In the genomic region with DNA sequence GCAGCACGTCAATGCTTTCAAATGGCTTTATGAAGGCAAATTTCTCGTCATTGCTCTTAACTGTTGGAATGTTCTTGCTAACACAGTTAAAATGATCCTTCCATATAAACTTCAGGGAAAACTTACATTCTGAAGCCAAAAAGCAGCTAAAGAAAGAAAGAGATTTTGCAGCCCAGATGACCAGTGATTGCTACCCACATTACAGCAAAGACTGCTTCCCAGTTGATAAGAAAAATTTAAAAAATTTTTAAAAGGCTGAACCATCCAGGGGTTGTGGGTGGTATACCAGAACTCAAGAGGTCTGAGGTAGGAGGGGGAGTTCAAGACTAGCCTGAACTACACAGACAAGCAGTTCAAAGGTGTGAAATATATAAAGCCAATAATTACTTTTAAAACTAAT, we compare ENCODE assay signal across 8 mouse cellular contexts. TPM values are rescaled to one million over a fixed set of nuclear protein-coding genes. Genes with fewer than 3 reads are reported as not detected.
DNase-seq lines count a peak whose midpoint lies in the region; ATAC-seq and TF ChIP-seq lines count a peak whose summit lies in the region.

No protein-coding gene starts in this region.

- H3K27me3 ChIP-seq in kidney, postnatal 0 days (ENCODE audit: insufficient read depth, low read length) = no peaks in the 10 kb centered on the region
- no peaks in the 10 kb centered on the region for H3K27me3 ChIP-seq in embryonic facial prominence, embryonic 13.5 days
- no peaks in the 10 kb centered on the region for H3K27me3 ChIP-seq in intestine, embryonic 16.5 days (replicated peaks; ENCODE audit: control insufficient read depth, insufficient read depth, low read length)
- no peaks in the 10 kb centered on the region for H3K27me3 ChIP-seq in neural tube, embryonic 13.5 days

- no peak for DNase-seq in kidney, postnatal 0 days (ENCODE audit: low spot score)
- DNase-seq in kidney, postnatal 25 days = no peak
- DNase-seq in layer of hippocampus, postnatal 14 days (ENCODE audit: low spot score in 2 of 2) = no peak
- DNase-seq in thymus, postnatal 0 days (ENCODE audit: low spot score) = no peak

- H3K4me2 ChIP-seq in kidney, postnatal 0 days (ENCODE audit: low read length) = peak overlapping the region; percentile 50; the same call in 1 of the 2 replicates
- H3K4me2 ChIP-seq in embryonic facial prominence, embryonic 13.5 days = peak overlapping the region; percentile 94
- H3K4me2 ChIP-seq in intestine, embryonic 16.5 days (ENCODE audit: low read depth, low read length) = peak overlapping the region; percentile 60
- peak overlapping the region; percentile 62 for H3K4me2 ChIP-seq in neural tube, embryonic 13.5 days

- H3K4me1 ChIP-seq in kidney, postnatal 0 days (replicated peaks; ENCODE audit: insufficient read depth, low read length) = peaks cover 11% of the 10 kb centered on the region
- H3K4me1 ChIP-seq in embryonic facial prominence, embryonic 13.5 days = peaks cover 29% of the 10 kb centered on the region
- peaks cover 8% of the 10 kb centered on the region for H3K4me1 ChIP-seq in intestine, embryonic 16.5 days (ENCODE audit: control insufficient read depth, insufficient read depth, low read length)
- H3K4me1 ChIP-seq in neural tube, embryonic 13.5 days (replicated peaks) = peaks cover 37% of the 10 kb centered on the region

- no peak for TF ChIP-seq CTCF in kidney, postnatal 0 days (IDR thresholded peaks at IDR 0.05; ENCODE audit: low read depth)

- peak overlapping the region; percentile 76 for H3K27ac ChIP-seq in kidney, postnatal 0 days
- peak overlapping the region; percentile 44; the same call in 1 of the 2 replicates for H3K27ac ChIP-seq in embryonic facial prominence, embryonic 13.5 days
- peak overlapping the region; percentile 81 for H3K27ac ChIP-seq in intestine, embryonic 16.5 days (ENCODE audit: low read length)
- H3K27ac ChIP-seq in neural tube, embryonic 13.5 days (replicated peaks) = no peak overlapping the region

- H3K9me3 ChIP-seq in kidney, postnatal 0 days (replicated peaks; ENCODE audit: low read length) = no peaks in the 10 kb centered on the region
- no peaks in the 10 kb centered on the region for H3K9me3 ChIP-seq in embryonic facial prominence, embryonic 13.5 days
- no peaks in the 10 kb centered on the region for H3K9me3 ChIP-seq in intestine, embryonic 16.5 days (ENCODE audit: control insufficient read depth, low read length)
- no peaks in the 10 kb centered on the region for H3K9me3 ChIP-seq in neural tube, embryonic 13.5 days

- H3K4me3 ChIP-seq in kidney, postnatal 0 days (replicated peaks; ENCODE audit: low read depth, low read length) = 0 out of 2 replicates have a peak overlapping the region, but pooled peaks have one; percentile 33
- no peak overlapping the region; the same call in 1 of the 2 replicates for H3K4me3 ChIP-seq in embryonic facial prominence, embryonic 13.5 days
- H3K4me3 ChIP-seq in intestine, embryonic 16.5 days (ENCODE audit: low read length) = no peak overlapping the region; the same call in 1 of the 2 replicates
- H3K4me3 ChIP-seq in neural tube, embryonic 13.5 days = peak overlapping the region; percentile 69; the same call in 1 of the 2 replicates

- no peaks in the 10 kb centered on the region for H3K36me3 ChIP-seq in kidney, postnatal 0 days (ENCODE audit: insufficient read depth, low read length)
- H3K36me3 ChIP-seq in embryonic facial prominence, embryonic 13.5 days = no peaks in the 10 kb centered on the region
- H3K36me3 ChIP-seq in intestine, embryonic 16.5 days (ENCODE audit: control insufficient read depth, insufficient read depth, low read length) = no peaks in the 10 kb centered on the region
- H3K36me3 ChIP-seq in neural tube, embryonic 13.5 days = no peaks in the 10 kb centered on the region

- no peak for ATAC-seq in kidney, postnatal 0 days (replicated peaks; ENCODE audit: low FRiP score, low read depth)
- no peak for ATAC-seq in embryonic facial prominence, embryonic 13.5 days (ENCODE audit: insufficient number of reproducible peaks, insufficient read depth, low FRiP score, low TSS enrichment, low read depth)
- no peak for ATAC-seq in intestine, embryonic 16.5 days
- ATAC-seq in neural tube, embryonic 13.5 days (ENCODE audit: low read depth) = no peak
- no peak for ATAC-seq in CD4-positive, CD25-positive, alpha-beta regulatory T cell, adult 4 months

- 23% methylated on average over 2 of the region's 2 CpGs for WGBS in kidney, postnatal 0 days
- WGBS in embryonic facial prominence, embryonic 13.5 days = 29% methylated on average over 2 of the region's 2 CpGs
- WGBS in intestine, embryonic 16.5 days = 18% methylated on average over 2 of the region's 2 CpGs
- WGBS in neural tube, embryonic 13.5 days = 28% methylated on average over 2 of the region's 2 CpGs

- H3K9ac ChIP-seq in kidney, postnatal 0 days (ENCODE audit: low read depth, low read length) = no peak overlapping the region
- no peak overlapping the region; the same call in 1 of the 2 replicates for H3K9ac ChIP-seq in embryonic facial prominence, embryonic 13.5 days
- H3K9ac ChIP-seq in intestine, embryonic 16.5 days (ENCODE audit: low read depth, low read length) = no peak overlapping the region; the same call in 1 of the 2 replicates
- peak overlapping the region; percentile 67; the same call in 1 of the 2 replicates for H3K9ac ChIP-seq in neural tube, embryonic 13.5 days

RNA-seq across cellular contexts. Expression of a gene that starts 1.1 kb away (rescaled TPM):
- 52.9 and 57.2 TPM in 2 replicates for polyA plus RNA-seq in kidney, postnatal 0 days (2015; fragmentation: Nextera tagmentation; extraction: Ambion mirVana)
- 36.2 and 41.0 TPM in 2 replicates for polyA plus RNA-seq in embryonic facial prominence, embryonic 13.5 days (2015; fragmentation: Nextera tagmentation; extraction: Ambion mirVana)
- polyA plus RNA-seq in intestine, embryonic 16.5 days (2015; fragmentation: Nextera tagmentation; extraction: Ambion mirVana) = 39.1 and 43.8 TPM in 2 replicates
- 12.4 and 15.5 TPM in 2 replicates for polyA plus RNA-seq in neural tube, embryonic 13.5 days (2015; fragmentation: Nextera tagmentation; extraction: Ambion mirVana)
- polyA plus RNA-seq in CD4-positive, CD25-positive, alpha-beta regulatory T cell, adult 4 months (2017; shearing (Covaris generic)) = 100 to 1,000 TPM; 206 to 220 TPM
- total RNA-seq in layer of hippocampus, postnatal 14 days (2021) = 10 to 100 TPM; 80.9 to 86.7 TPM
- polyA plus RNA-seq in thymus, postnatal 0 days (2015; fragmentation: Nextera tagmentation; extraction: Ambion mirVana) = 62.3 and 71.0 TPM in 2 replicates

Comparison
In these comparisons a context has a peak if more than half of its experiments do, and no peak if none do; other contexts are left out.
1. H3K4me3 ChIP-seq: peak in kidney, postnatal 0 days (single experiment) and neural tube, embryonic 13.5 days (single experiment); none in embryonic facial prominence, embryonic 13.5 days (single experiment) and intestine, embryonic 16.5 days (single experiment).
2. Peak in every context shown above with its lines, with median percentiles within 50 percentile points of each other: H3K4me2 ChIP-seq.